Mouse (Mus musculus) stomach, embryonic 14.5 days (tissue): Measurements from ENCODE around the gene Golt1a. TPM values are rescaled to one million over a fixed set of nuclear protein-coding genes. Genes with fewer than 3 reads are reported as not detected.

Experiments used
- ATAC-seq: fragments of 200-750 bp; cut with Nextera tagmentation; 2 replicates; pipeline ENCODE4 v1.8.0; 2017; ENCODE audit warnings: low read depth, moderate TSS enrichment; ENCODE audit not compliant: insufficient number of reproducible peaks, insufficient read depth, low FRiP score
- H3K27ac ChIP-seq: fragments of 300-500 bp; sonication (generic); 2 replicates; pipeline ENCODE4 v1.5.1; 2014; ENCODE audit warnings: mild to moderate bottlenecking, low read length, moderate library complexity, mixed read lengths
- H3K27me3 ChIP-seq: fragments of 300-500 bp; sonication (generic); 2 replicates; pipeline ENCODE4 v1.6.1; 2014; ENCODE audit warnings: low read length, control low read depth, mixed read lengths; ENCODE audit not compliant: control insufficient read depth, insufficient read depth
- H3K36me3 ChIP-seq: fragments of 300-500 bp; sonication (generic); 2 replicates; pipeline ENCODE4 v1.6.1; 2014; ENCODE audit warnings: mild to moderate bottlenecking, control low read depth, low read length, moderate library complexity, mixed read lengths; ENCODE audit not compliant: control insufficient read depth, insufficient read depth
- H3K4me1 ChIP-seq: fragments of 300-500 bp; sonication (generic); 2 replicates; pipeline ENCODE4 v1.6.1; 2014; ENCODE audit warnings: low read length, control low read depth, mixed read lengths; ENCODE audit not compliant: control insufficient read depth, insufficient read depth
- H3K4me2 ChIP-seq: fragments of 300-500 bp; sonication (generic); replicated peaks from 2 replicates; pipeline ENCODE4 v1.6.1; 2014; ENCODE audit warnings: low read depth, low read length, control low read depth
- H3K4me3 ChIP-seq: fragments of 300-500 bp; sonication (generic); 2 replicates; pipeline ENCODE4 v1.5.1; 2014; ENCODE audit warnings: low read depth, low read length, control low read depth
- H3K9ac ChIP-seq: fragments of 300-500 bp; sonication (generic); replicated peaks from 2 replicates; pipeline ENCODE4 v1.6.1; 2014; ENCODE audit warnings: low read depth, mild to moderate bottlenecking, control low read depth, low read length, moderate library complexity, mixed read lengths
- H3K9me3 ChIP-seq: fragments of 300-500 bp; sonication (generic); 2 replicates; pipeline ENCODE4 v1.6.1; 2016; ENCODE audit warnings: low read depth, low read length, control low read depth; ENCODE audit not compliant: control insufficient read depth
- WGBS: fragments of 180-500 bp; shearing (Covaris S2); extraction: QIAGEN DNeasy Blood & Tissue Kit; methylation state at CpG from one replicate; pipeline ENCODE4 v1.1.7; 2014; 5-methylcytosine and 5-hydroxymethylcytosine counted together
- polyA plus RNA-seq: library from polyadenylated mRNA; unstranded; fragments of >200 nt; fragmentation: Nextera tagmentation; extraction: Ambion mirVana; gene quantifications from 2 replicates; pipeline ENCODE4 v1.2.1, GENCODE M21; 2014

Golt1a gene
- polyA plus RNA-seq, 1 experiment from 2014 or later: 2.8 TPM

DNA sequence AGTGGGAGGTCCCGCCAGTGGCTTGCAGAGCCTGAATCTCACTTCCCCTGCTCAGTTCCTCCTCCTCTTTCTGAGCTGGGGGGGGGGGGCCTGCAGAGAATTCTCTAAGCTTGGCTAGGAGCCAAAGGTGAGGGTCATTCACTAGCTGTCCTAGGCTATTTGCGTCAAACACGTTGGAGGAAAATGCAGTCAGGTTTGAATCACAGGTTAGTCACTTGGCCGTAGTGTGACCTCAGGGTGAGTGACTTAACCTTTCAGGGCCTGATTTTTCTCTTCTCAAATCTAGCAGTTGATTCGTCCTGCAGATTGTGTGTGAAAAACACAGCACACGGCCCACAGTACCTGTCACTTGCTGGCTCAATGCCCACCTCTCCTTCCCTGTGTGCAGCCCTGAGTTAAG lies 39.3 kb upstream of the Golt1a start:
- Histone ChIP-seq H3K9me3 (no peaks in the 10 kb centered on the region), H3K4me3 (no peak overlapping the region), H3K9ac (no peak overlapping the region), H3K27me3 (no peaks in the 10 kb centered on the region), H3K4me2 (no peak overlapping the region), H3K27ac (no peak overlapping the region), H3K4me1 (peaks cover 5% of the 10 kb centered on the region; the same call in 1 of the 2 replicates), H3K36me3 (peaks cover 7% of the 10 kb centered on the region; the same call in 1 of the 2 replicates)
- WGBS: 39% methylated on average over 6 of the region's 6 CpGs
- no peak for ATAC-seq

DNA sequence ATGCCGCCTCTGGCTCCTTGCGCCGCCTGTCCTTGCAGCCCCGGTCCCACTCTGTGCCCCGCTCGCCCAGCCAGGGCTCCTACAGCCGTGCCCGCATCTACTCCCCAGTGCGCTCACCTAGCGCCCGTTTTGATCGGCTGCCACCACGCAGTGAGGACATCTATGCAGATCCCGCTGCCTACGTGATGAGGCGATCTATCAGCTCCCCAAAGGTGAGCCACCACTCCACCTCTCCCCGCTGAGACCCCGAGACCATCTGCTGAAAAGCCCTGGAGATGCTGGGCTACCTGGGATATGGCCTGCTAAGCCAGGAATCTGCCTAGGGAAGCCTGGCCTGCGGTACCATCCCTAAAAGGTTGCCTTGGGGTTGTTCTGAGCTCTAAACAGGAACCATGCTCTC lies 35.4 kb upstream of the Golt1a start:
- no peak overlapping the region for H3K4me2 ChIP-seq
- H3K9ac ChIP-seq: no peak overlapping the region
- H3K36me3 ChIP-seq: peaks cover 7% of the 10 kb centered on the region
- 92% methylated on average over 19 of the region's 19 CpGs for WGBS
- H3K4me3 ChIP-seq: no peak overlapping the region
- ATAC-seq: no peak
- H3K27ac ChIP-seq: no peak overlapping the region
- H3K27me3 ChIP-seq: no peaks in the 10 kb centered on the region
- no peaks in the 10 kb centered on the region for H3K4me1 ChIP-seq
- H3K9me3 ChIP-seq: no peaks in the 10 kb centered on the region

DNA sequence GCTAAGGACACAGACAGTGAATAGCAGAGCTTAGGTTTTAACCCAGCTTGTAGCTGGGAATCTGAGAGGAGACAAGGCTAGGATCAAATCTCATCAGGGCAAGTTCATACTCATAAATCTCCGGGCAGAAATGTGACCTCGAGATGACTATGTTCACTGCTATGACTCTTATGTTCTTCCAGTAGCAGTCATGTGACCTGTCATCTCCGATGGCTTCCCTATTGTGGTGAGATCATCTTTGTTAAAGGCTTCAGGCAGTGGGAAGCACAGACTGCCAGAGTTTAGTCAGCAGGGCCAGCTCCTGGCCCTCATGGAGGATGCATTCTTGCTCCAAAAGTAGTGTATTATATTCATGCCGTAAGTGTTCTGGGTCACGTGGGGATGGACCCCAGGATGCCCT lies 32.6 kb upstream of the Golt1a start:
- no peaks in the 10 kb centered on the region for H3K4me1 ChIP-seq
- H3K9ac ChIP-seq: no peak overlapping the region
- no peak for ATAC-seq
- no peaks in the 10 kb centered on the region for H3K27me3 ChIP-seq
- H3K4me3 ChIP-seq: no peak overlapping the region
- 70% methylated on average over 5 of the region's 5 CpGs for WGBS
- no peaks in the 10 kb centered on the region for H3K9me3 ChIP-seq
- H3K36me3 ChIP-seq: peaks cover 4% of the 10 kb centered on the region; the same call in 1 of the 2 replicates
- H3K4me2 ChIP-seq: no peak overlapping the region
- H3K27ac ChIP-seq: no peak overlapping the region

DNA sequence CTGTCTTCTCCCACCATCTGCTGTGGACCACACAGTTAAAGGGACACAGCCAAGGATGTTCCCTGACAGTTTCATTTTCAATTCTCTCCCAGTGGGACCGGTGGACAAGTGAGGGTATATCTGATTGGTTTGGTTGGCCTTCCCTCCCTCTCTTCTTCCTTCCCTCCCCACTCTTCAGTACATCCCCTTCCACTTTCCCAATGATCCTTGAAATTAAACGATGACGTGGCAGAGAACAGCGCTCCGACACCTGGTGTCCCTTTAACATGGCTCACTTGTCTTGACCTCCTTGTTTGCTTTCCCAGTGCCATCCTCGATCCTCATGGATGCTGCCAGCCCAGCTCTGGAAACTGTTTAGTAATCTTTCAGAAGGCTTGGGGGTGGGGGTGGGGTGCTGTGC lies 31.1 kb upstream of the Golt1a start:
- no peak for ATAC-seq
- Histone ChIP-seq H3K9me3 (no peaks in the 10 kb centered on the region), H3K27ac (no peak overlapping the region), H3K4me3 (no peak overlapping the region), H3K36me3 (no peaks in the 10 kb centered on the region; the same call in 1 of the 2 replicates), H3K27me3 (no peaks in the 10 kb centered on the region), H3K9ac (no peak overlapping the region), H3K4me2 (no peak overlapping the region), H3K4me1 (no peaks in the 10 kb centered on the region)
- WGBS: 74% methylated on average over 6 of the region's 6 CpGs

DNA sequence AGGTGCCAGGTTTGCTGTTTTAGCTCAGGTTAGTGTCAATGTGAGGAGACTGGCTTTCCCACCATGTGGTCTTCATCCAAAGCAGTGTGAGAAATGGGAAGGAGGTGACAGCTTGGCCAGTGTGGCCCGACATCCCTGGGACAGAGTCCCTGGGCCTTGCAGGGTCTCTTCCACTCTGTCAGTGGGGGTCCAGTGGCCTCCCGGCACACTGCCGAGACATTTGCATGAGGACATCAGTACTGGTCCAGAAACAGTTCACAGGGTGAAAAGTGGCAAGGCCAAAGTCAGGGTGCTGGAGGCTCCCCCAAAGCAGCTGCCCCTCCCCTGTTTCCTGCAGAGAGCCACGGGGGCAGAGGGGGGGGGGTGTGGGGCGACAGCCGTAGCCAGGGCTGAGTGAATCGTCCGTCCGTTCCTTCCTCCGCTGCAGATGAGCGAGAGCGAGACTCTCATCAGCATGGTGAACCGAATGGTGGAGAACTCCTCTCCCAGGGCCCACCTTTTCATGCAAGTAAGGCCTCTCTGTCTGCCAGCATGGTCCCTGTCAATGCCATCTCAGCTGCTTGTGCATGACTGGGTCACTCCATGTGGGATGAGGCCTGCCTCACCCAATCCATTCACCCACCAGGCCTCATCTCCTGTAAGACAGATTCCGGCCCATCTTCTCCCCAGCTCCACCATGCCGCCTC lies 30.5 kb upstream of the Golt1a start:
- H3K4me1 ChIP-seq: no peaks in the 10 kb centered on the region
- H3K27me3 ChIP-seq: no peaks in the 10 kb centered on the region
- no peaks in the 10 kb centered on the region; the same call in 1 of the 2 replicates for H3K36me3 ChIP-seq
- ATAC-seq: no peak
- no peaks in the 10 kb centered on the region for H3K9me3 ChIP-seq
- H3K4me2 ChIP-seq: no peak overlapping the region
- no peak overlapping the region for H3K4me3 ChIP-seq
- no peak overlapping the region for H3K9ac ChIP-seq
- WGBS: 65% methylated on average over 15 of the region's 15 CpGs
- H3K27ac ChIP-seq: no peak overlapping the region

DNA sequence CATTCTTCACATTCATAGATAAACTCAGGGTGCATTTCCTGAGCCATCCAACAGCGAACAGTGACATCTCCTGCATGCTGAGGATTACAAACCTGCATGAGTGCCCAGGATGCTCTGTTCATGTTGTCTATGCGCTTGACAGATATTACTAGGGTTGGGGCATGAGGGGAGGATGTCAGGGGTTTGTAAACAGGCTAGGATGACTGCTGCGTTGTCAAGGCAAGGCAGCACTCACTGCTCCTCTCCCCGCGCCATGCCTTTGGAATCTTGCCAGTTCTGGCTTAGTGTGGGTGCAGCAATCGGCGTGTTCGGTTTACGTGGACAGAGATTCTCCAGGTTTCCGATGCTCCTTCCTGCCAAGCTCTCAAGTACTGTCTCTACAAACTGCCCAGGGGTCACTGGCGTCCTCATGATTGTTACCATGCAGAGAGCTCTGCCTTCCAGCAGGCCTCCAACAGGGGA lies 29.9 kb upstream of the Golt1a start:
- no peak for ATAC-seq
- 53% methylated on average over 11 of the region's 11 CpGs for WGBS
- Histone ChIP-seq H3K4me1 (no peaks in the 10 kb centered on the region), H3K9ac (no peak overlapping the region), H3K27me3 (no peaks in the 10 kb centered on the region), H3K4me3 (no peak overlapping the region), H3K27ac (no peak overlapping the region), H3K9me3 (no peaks in the 10 kb centered on the region), H3K36me3 (no peaks in the 10 kb centered on the region; the same call in 1 of the 2 replicates), H3K4me2 (no peak overlapping the region)

DNA sequence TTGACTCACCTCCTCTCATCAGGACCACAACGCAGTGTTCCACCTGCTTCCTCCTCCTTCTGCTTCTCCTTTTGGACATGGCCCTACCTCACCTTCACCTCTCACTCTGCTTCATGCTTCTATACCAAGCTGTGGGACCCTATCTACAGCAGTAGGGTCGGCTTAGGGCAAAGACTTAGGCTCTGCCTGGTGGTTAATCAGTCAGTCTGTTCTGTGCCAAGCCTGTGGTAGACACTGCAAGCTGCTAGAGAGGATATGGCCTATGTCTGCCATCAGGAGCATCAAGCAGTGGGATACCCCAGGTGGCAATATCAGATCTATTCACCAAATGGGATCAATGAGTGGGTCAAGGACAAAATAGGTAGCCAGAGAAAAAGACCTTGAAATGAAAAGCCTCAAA lies 29.1 kb upstream of the Golt1a start:
- no peak overlapping the region for H3K4me2 ChIP-seq
- no peaks in the 10 kb centered on the region for H3K4me1 ChIP-seq
- 83% methylated on average over 2 of the region's 2 CpGs for WGBS
- H3K4me3 ChIP-seq: no peak overlapping the region
- no peak overlapping the region for H3K27ac ChIP-seq
- H3K27me3 ChIP-seq: no peaks in the 10 kb centered on the region
- no peaks in the 10 kb centered on the region for H3K9me3 ChIP-seq
- no peaks in the 10 kb centered on the region; the same call in 1 of the 2 replicates for H3K36me3 ChIP-seq
- H3K9ac ChIP-seq: no peak overlapping the region
- no peak for ATAC-seq

DNA sequence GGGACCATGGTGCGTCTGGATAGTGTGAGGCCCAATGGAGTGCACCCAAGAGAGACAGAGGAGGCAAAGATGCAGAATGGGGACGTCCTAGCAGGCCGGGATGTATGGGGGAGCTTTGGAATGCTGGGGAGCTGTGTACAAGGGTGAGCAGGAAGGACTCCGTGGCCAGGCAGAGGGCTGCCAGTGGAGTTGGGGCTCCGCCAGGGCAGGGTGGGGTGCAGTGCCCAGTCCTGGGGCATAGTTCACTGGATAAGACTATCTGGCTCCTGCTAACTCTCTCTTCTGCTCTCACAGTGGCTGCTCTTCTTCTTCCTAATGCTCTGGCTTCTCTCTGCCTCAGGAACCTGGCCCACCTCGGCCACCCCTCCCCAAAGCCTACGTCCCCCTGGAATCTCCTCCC lies 23.7 kb upstream of the Golt1a start:
- Histone ChIP-seq H3K27me3 (no peaks in the 10 kb centered on the region), H3K27ac (no peak overlapping the region), H3K4me3 (no peak overlapping the region), H3K9me3 (no peaks in the 10 kb centered on the region), H3K9ac (no peak overlapping the region), H3K4me2 (no peak overlapping the region), H3K4me1 (no peaks in the 10 kb centered on the region), H3K36me3 (peaks cover 3% of the 10 kb centered on the region; the same call in 1 of the 2 replicates)
- 87% methylated on average over 7 of the region's 7 CpGs for WGBS
- 0 out of 2 replicates have a peak, but pooled peaks have one; percentile 14 for ATAC-seq

DNA sequence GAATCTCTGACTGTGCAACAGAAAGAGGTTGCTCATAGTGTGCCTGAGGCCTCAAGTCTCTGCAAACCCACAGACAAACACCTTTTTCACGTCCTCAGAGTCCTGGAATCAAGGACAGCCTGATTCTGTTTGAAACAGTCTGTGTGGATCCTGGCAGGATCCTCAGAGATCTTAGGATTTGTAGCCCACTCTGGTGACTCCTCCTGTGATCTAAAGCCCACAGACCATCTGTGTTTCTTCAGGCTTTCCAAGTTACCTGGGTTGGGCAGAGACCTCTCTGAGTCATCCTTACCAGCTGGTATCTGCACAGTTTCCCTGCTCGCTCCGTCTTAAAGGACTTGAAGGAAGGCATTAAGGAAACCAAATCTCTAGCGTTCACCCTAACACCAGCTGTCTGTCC lies 22.5 kb upstream of the Golt1a start:
- H3K9ac ChIP-seq: no peak overlapping the region
- H3K27me3 ChIP-seq: no peaks in the 10 kb centered on the region
- H3K4me3 ChIP-seq: no peak overlapping the region
- H3K4me1 ChIP-seq: no peaks in the 10 kb centered on the region
- H3K27ac ChIP-seq: no peak overlapping the region
- peaks cover 3% of the 10 kb centered on the region; the same call in 1 of the 2 replicates for H3K36me3 ChIP-seq
- no peak for ATAC-seq
- no peak overlapping the region for H3K4me2 ChIP-seq
- 75% methylated on average over 4 of the region's 4 CpGs for WGBS
- H3K9me3 ChIP-seq: no peaks in the 10 kb centered on the region
